In genomic region chr19:32638276-32638903, GRCm38 (mm10) we compare ENCODE assay signal across 14 mouse cellular contexts. TPM values are rescaled to one million over a fixed set of nuclear protein-coding genes. Genes with fewer than 3 reads are reported as not detected.
DNase-seq lines count a peak whose midpoint lies in the region; ATAC-seq and TF ChIP-seq lines count a peak whose summit lies in the region.
"Had no signal": no experiment of that assay in that cellular context is flagged by ENCODE, and none has a peak within 500 bp of the region (broad histone marks: within the 10 kb centered on the region; RNA-seq: fewer than 3 reads in every experiment).

No protein-coding gene starts in this region.

- DNase-seq in heart, postnatal 0 days (ENCODE audit: low spot score): no peak
- DNase-seq in heart, embryonic 10.5 days (ENCODE audit: low spot score): no peak
- peak; percentile 34 for DNase-seq in brain, embryonic 14.5 days (ENCODE audit: low read depth)
- no peak for DNase-seq in liver, embryonic 14.5 days (ENCODE audit: low read depth in 3 of 3, low spot score in 3 of 3)
- DNase-seq in gastrocnemius, postnatal 14 days: no peak
- DNase-seq: cerebellum, adult 9-11 months; gastrocnemius, postnatal 36 days; kidney, adult 8-10 months; lung, postnatal 36 days; right cerebral cortex, postnatal 25 days; thymus, postnatal 14 days had no signal

- no peak for TF ChIP-seq CTCF in heart, postnatal 0 days (IDR thresholded peaks at IDR 0.05; ENCODE audit: low read depth)
- TF ChIP-seq CTCF in brain, embryonic 14.5 days (IDR thresholded peaks at IDR 0.05; ENCODE audit: borderline replicate concordance, extremely low read depth, insufficient read depth, insufficient read length): no peak
- no peak for TF ChIP-seq CTCF in liver, embryonic 14.5 days (IDR thresholded peaks at IDR 0.05; ENCODE audit: low read depth)

- 0 out of 2 replicates have a peak, but pooled peaks cover under 1% of the 10 kb centered on the region for H3K36me3 ChIP-seq in heart, postnatal 0 days (replicated peaks; ENCODE audit: control insufficient read depth, insufficient read depth, low read length)
- no peaks in the 10 kb centered on the region for H3K36me3 ChIP-seq in heart, embryonic 10.5 days
- H3K36me3 ChIP-seq in liver, embryonic 14.5 days (replicated peaks; ENCODE audit: control insufficient read depth, insufficient read depth, low read depth): no peaks in the 10 kb centered on the region
- H3K36me3 ChIP-seq in midbrain, embryonic 16.5 days (ENCODE audit: control insufficient read depth, insufficient read depth, low read length): no peaks in the 10 kb centered on the region
- H3K36me3 ChIP-seq in neural tube, embryonic 15.5 days: no peaks in the 10 kb centered on the region

- TF ChIP-seq EP300 in heart, postnatal 0 days (IDR thresholded peaks at IDR 0.05; ENCODE audit: low read depth): no peak
- no peak for TF ChIP-seq EP300 in liver, embryonic 14.5 days (IDR thresholded peaks at IDR 0.05; ENCODE audit: low read depth)

- 0 out of 2 replicates have a peak, but pooled peaks cover 8% of the 10 kb centered on the region for H3K4me1 ChIP-seq in heart, postnatal 0 days (ENCODE audit: control insufficient read depth, insufficient read depth)
- peaks cover 17% of the 10 kb centered on the region for H3K4me1 ChIP-seq in heart, embryonic 10.5 days
- peaks cover 6 to 20% of the 10 kb centered on the region in 2 experiments for H3K4me1 ChIP-seq in liver, embryonic 14.5 days (replicated peaks; ENCODE audit: control insufficient read depth in 2 of 2, insufficient read depth in 2 of 2, low read length in 1 of 2)
- H3K4me1 ChIP-seq in midbrain, embryonic 16.5 days (ENCODE audit: control insufficient read depth, insufficient read depth, low read length): peaks cover 16% of the 10 kb centered on the region
- no peaks in the 10 kb centered on the region for H3K4me1 ChIP-seq in neural tube, embryonic 15.5 days

- H3K9ac ChIP-seq in heart, postnatal 0 days (replicated peaks; ENCODE audit: low read depth, low read length): no peak overlapping the region
- H3K9ac ChIP-seq in liver, embryonic 14.5 days (replicated peaks): no peak overlapping the region
- H3K9ac ChIP-seq in midbrain, embryonic 16.5 days (ENCODE audit: low read depth, low read length): no peak overlapping the region
- no peak overlapping the region for H3K9ac ChIP-seq in neural tube, embryonic 15.5 days (replicated peaks)

- H3K4me2 ChIP-seq in heart, postnatal 0 days (ENCODE audit: low read depth, low read length): peak overlapping the region; percentile 55
- H3K4me2 ChIP-seq in liver, embryonic 14.5 days (ENCODE audit: low read depth): peak overlapping the region; percentile 41; the same call in 1 of the 2 replicates
- peak overlapping the region; percentile 37 for H3K4me2 ChIP-seq in midbrain, embryonic 16.5 days (ENCODE audit: low read length)
- no peak overlapping the region for H3K4me2 ChIP-seq in neural tube, embryonic 15.5 days

- intact Hi-C loops in gastrocnemius, postnatal 14 days (cut with DNase I; ENCODE audit: low total_unique reads): no loop called here

- 26% methylated on average over 13 of the region's 13 CpGs for WGBS in heart, postnatal 0 days
- 25% methylated on average over 13 of the region's 13 CpGs for WGBS in heart, embryonic 10.5 days
- WGBS in liver, embryonic 14.5 days (ENCODE audit: insufficient replicate concordance): 31% methylated on average over 13 of the region's 13 CpGs
- 25% methylated on average over 13 of the region's 13 CpGs for WGBS in midbrain, embryonic 16.5 days
- 77% methylated on average over 13 of the region's 13 CpGs for WGBS in neural tube, embryonic 15.5 days

- no peak overlapping the region for H3K27ac ChIP-seq in heart, postnatal 0 days (ENCODE audit: low read depth)
- H3K27ac ChIP-seq in heart, embryonic 10.5 days: no peak overlapping the region; the same call in 1 of the 2 replicates
- no peak overlapping the region for H3K27ac ChIP-seq in liver, embryonic 14.5 days
- no peak overlapping the region for H3K27ac ChIP-seq in midbrain, embryonic 16.5 days (ENCODE audit: low read length)
- no peak overlapping the region for H3K27ac ChIP-seq in neural tube, embryonic 15.5 days (replicated peaks)

- H3K27me3 ChIP-seq in heart, postnatal 0 days (ENCODE audit: control insufficient read depth, insufficient read depth, low read length): no peaks in the 10 kb centered on the region
- H3K27me3 ChIP-seq in heart, embryonic 10.5 days (ENCODE audit: insufficient read depth, poor library complexity, severe bottlenecking): no peaks in the 10 kb centered on the region
- no peaks in the 10 kb centered on the region for H3K27me3 ChIP-seq in liver, embryonic 14.5 days (ENCODE audit: control insufficient read depth, insufficient read depth, low read length)
- no peaks in the 10 kb centered on the region for H3K27me3 ChIP-seq in midbrain, embryonic 16.5 days (ENCODE audit: control insufficient read depth, insufficient read depth, low read depth, low read length)
- no peaks in the 10 kb centered on the region for H3K27me3 ChIP-seq in neural tube, embryonic 15.5 days (replicated peaks)
- H3K27me3 ChIP-seq: Patski had no signal

- no peak for ATAC-seq in heart, postnatal 0 days (ENCODE audit: insufficient read depth, low read depth)
- ATAC-seq in liver, embryonic 14.5 days (ENCODE audit: insufficient read depth): no peak
- ATAC-seq in midbrain, embryonic 16.5 days: peak; percentile 41; the same call in 1 of the 2 replicates
- no peak for ATAC-seq in neural tube, embryonic 15.5 days (ENCODE audit: low FRiP score)
- ATAC-seq: Patski had no signal

- H3K9me3 ChIP-seq in heart, postnatal 0 days (replicated peaks; ENCODE audit: control insufficient read depth, low read length): no peaks in the 10 kb centered on the region
- H3K9me3 ChIP-seq in heart, embryonic 10.5 days: no peaks in the 10 kb centered on the region
- H3K9me3 ChIP-seq in liver, embryonic 14.5 days (ENCODE audit: control insufficient read depth, low read length): no peaks in the 10 kb centered on the region
- no peaks in the 10 kb centered on the region for H3K9me3 ChIP-seq in midbrain, embryonic 16.5 days (replicated peaks; ENCODE audit: control insufficient read depth, low read length, poor library complexity, severe bottlenecking)
- no peaks in the 10 kb centered on the region for H3K9me3 ChIP-seq in neural tube, embryonic 15.5 days (replicated peaks)

- H3K4me3 ChIP-seq in heart, postnatal 0 days (ENCODE audit: low read depth, low read length): no peak overlapping the region
- no peak overlapping the region for H3K4me3 ChIP-seq in heart, embryonic 10.5 days
- H3K4me3 ChIP-seq in liver, embryonic 14.5 days (ENCODE audit: insufficient read depth in 1 of 2, low read depth in 2 of 2, low read length in 2 of 2): no peak overlapping the region
- H3K4me3 ChIP-seq in midbrain, embryonic 16.5 days (ENCODE audit: low read depth, low read length): no peak overlapping the region
- no peak overlapping the region for H3K4me3 ChIP-seq in neural tube, embryonic 15.5 days (replicated peaks)

- TF ChIP-seq POLR2A in brain, embryonic 14.5 days (IDR thresholded peaks at IDR 0.05; ENCODE audit: borderline replicate concordance, extremely low read depth, insufficient read depth, insufficient read length, poor library complexity, severe bottlenecking): no peak

RNA-seq across cellular contexts. Expression of gene Papss2, which starts 42.8 kb away (rescaled TPM):
- total RNA-seq in heart, postnatal 0 days (2014; rRNA removed; ENCODE audit: low replicate concordance): 5.3 and 9.0 TPM in 2 replicates
- 1.5 and 2.0 TPM in 2 replicates for polyA plus RNA-seq in heart, postnatal 0 days (2015; fragmentation: Nextera tagmentation; extraction: Ambion mirVana)
- polyA plus RNA-seq in heart, embryonic 10.5 days (2016; fragmentation: Nextera tagmentation; extraction: Ambion mirVana): 6.6 and 12.2 TPM in 2 replicates
- polyA plus RNA-seq in brain, embryonic 14.5 days (2012; rRNA removed): 0.59 and 1.5 TPM in 2 replicates
- 2.2 and 3.1 TPM in 2 replicates for polyA plus RNA-seq in liver, embryonic 14.5 days (2012; rRNA removed)
- 4.3 and 4.7 TPM in 2 replicates for polyA plus RNA-seq in liver, embryonic 14.5 days (2014; fragmentation: Nextera tagmentation; extraction: Ambion mirVana)
- 0.67 and 1.0 TPM in 2 replicates for polyA plus RNA-seq in midbrain, embryonic 16.5 days (2015; fragmentation: Nextera tagmentation; extraction: Ambion mirVana)
- total RNA-seq in gastrocnemius, postnatal 14 days (2021): 10 to 100 TPM; 11.3 to 13.8 TPM
- polyA plus RNA-seq in neural tube, embryonic 15.5 days (2015; fragmentation: Nextera tagmentation; extraction: Ambion mirVana): 1.7 and 1.9 TPM in 2 replicates
